Mouse (Mus musculus) kidney, embryonic 15.5 days (tissue): ENCODE results near the gene Slc22a21. TPM values are rescaled to one million over a fixed set of nuclear protein-coding genes. Genes with fewer than 3 reads are reported as not detected.

ENCODE experiments used
- polyA plus RNA-seq: library from polyadenylated mRNA; unstranded; fragments of >200 nt; fragmentation: Nextera tagmentation; extraction: Ambion mirVana; gene quantifications from 2 replicates; pipeline ENCODE4 v1.2.1, GENCODE M21; 2015

The Slc22a21 gene
- polyA plus RNA-seq, 1 experiment from 2014 or later = 5.6 TPM

Other genes starting within 250 kb of the Slc22a21 start
- 12.6 and 15.3 TPM in 2 replicates for gene Irf1, start 210.3 kb downstream of the Slc22a21 start, polyA plus RNA-seq
- 0.23 TPM in 1 of 2 replicates, not detected in the other for gene Gm17334, start 207.1 kb downstream of the Slc22a21 start, polyA plus RNA-seq
- 1.3 and 1.6 TPM in 2 replicates for gene Gm12216, start 121.1 kb downstream of the Slc22a21 start, polyA plus RNA-seq
- gene Slc22a5, start 88.7 kb downstream of the Slc22a21 start, polyA plus RNA-seq = 12.6 and 14.1 TPM in 2 replicates
- 1.4 and 1.9 TPM in 2 replicates for gene Slc22a4, start 47.8 kb upstream of the Slc22a21 start, polyA plus RNA-seq
- gene Pdlim4, start 88.7 kb upstream of the Slc22a21 start, polyA plus RNA-seq = 47.1 and 53.2 TPM in 2 replicates
- 36.6 and 44.5 TPM in 2 replicates for gene P4ha2, start 119.8 kb upstream of the Slc22a21 start, polyA plus RNA-seq